Mouse (Mus musculus) bone marrow macrophage, adult 2 months (primary cell): Measurements from ENCODE around the gene D7Ertd443e. TPM values are rescaled to one million over a fixed set of nuclear protein-coding genes. Genes with fewer than 3 reads are reported as not detected.

ENCODE experiments used
- H3K27ac ChIP-seq: 2 replicates; pipeline ENCODE4 v1.5.1; 2012; ENCODE audit warnings: low read depth, low read length; ENCODE audit not compliant: insufficient read depth
- H3K4me1 ChIP-seq: 2 replicates; pipeline ENCODE4 v1.6.1; 2012; ENCODE audit warnings: low read length; ENCODE audit not compliant: control insufficient read depth, insufficient read depth
- H3K4me3 ChIP-seq: 2 replicates; pipeline ENCODE4 v1.5.1; 2012; ENCODE audit warnings: mild to moderate bottlenecking, low read length, moderate library complexity; ENCODE audit not compliant: insufficient read depth
- CTCF ChIP-seq: IDR thresholded peaks from 2 replicates; pipeline ENCODE4 v1.5.1; 2012; ENCODE audit warnings: low read depth, mild to moderate bottlenecking, low read length, moderate library complexity
- POLR2A ChIP-seq: IDR thresholded peaks from 2 replicates; pipeline ENCODE4 v1.6.1; 2012; ENCODE audit warnings: mild to moderate bottlenecking, low read depth, low read length, borderline replicate concordance
- polyA plus RNA-seq: library from polyadenylated mRNA; stranded (reverse); fragments of >200 nt; gene quantifications from 2 replicates; pipeline ENCODE4 v1.2.4, GENCODE M21; 2012; ENCODE audit not compliant: missing spikeins, insufficient read depth, insufficient read length

The D7Ertd443e gene
- polyA plus RNA-seq, 1 experiment = not detected

- no peak for TF ChIP-seq CTCF
- no peak for TF ChIP-seq POLR2A
- Histone ChIP-seq H3K4me3 (no peak overlapping the region), H3K4me1 (no peaks in the 10 kb centered on the region), H3K27ac (no peak overlapping the region)
Observed at GRCm38 (mm10) chr7:134250273-134250870, 135.1 kb downstream of the D7Ertd443e start.

GRCm38 (mm10) chr7:134248041-134248440 lies 137.4 kb downstream of the D7Ertd443e start:
- Histone ChIP-seq H3K27ac (no peak overlapping the region), H3K4me1 (no peaks in the 10 kb centered on the region), H3K4me3 (no peak overlapping the region)
- TF ChIP-seq CTCF (no peak), POLR2A (no peak)

GRCm38 (mm10) chr7:134246624-134247023 lies 138.8 kb downstream of the D7Ertd443e start:
- Histone ChIP-seq H3K27ac (no peak overlapping the region), H3K4me3 (no peak overlapping the region), H3K4me1 (no peaks in the 10 kb centered on the region)
- no peak for TF ChIP-seq CTCF
- no peak for TF ChIP-seq POLR2A

- Histone ChIP-seq H3K4me1 (no peaks in the 10 kb centered on the region), H3K27ac (no peak overlapping the region), H3K4me3 (no peak overlapping the region)
- no peak for TF ChIP-seq CTCF
- TF ChIP-seq POLR2A = no peak
Observed at GRCm38 (mm10) chr7:134242773-134243172, 142.7 kb downstream of the D7Ertd443e start.

- H3K27ac ChIP-seq = no peak overlapping the region
- TF ChIP-seq POLR2A (no peak), CTCF (no peak)
- no peaks in the 10 kb centered on the region for H3K4me1 ChIP-seq
- H3K4me3 ChIP-seq = no peak overlapping the region
Observed at GRCm38 (mm10) chr7:134241212-134241611, 144.2 kb downstream of the D7Ertd443e start.

GRCm38 (mm10) chr7:134240579-134240978 lies 144.9 kb downstream of the D7Ertd443e start:
- TF ChIP-seq CTCF (no peak), POLR2A (no peak)
- Histone ChIP-seq H3K27ac (no peak overlapping the region), H3K4me1 (no peaks in the 10 kb centered on the region), H3K4me3 (no peak overlapping the region)

GRCm38 (mm10) chr7:134238863-134239262 lies 146.6 kb downstream of the D7Ertd443e start:
- Histone ChIP-seq H3K27ac (no peak overlapping the region), H3K4me1 (no peaks in the 10 kb centered on the region), H3K4me3 (no peak overlapping the region)
- TF ChIP-seq POLR2A = no peak
- no peak for TF ChIP-seq CTCF

GRCm38 (mm10) chr7:134237356-134237755 lies 148.1 kb downstream of the D7Ertd443e start:
- no peaks in the 10 kb centered on the region for H3K4me1 ChIP-seq
- H3K4me3 ChIP-seq = no peak overlapping the region
- TF ChIP-seq POLR2A (no peak), CTCF (no peak)
- no peak overlapping the region for H3K27ac ChIP-seq

GRCm38 (mm10) chr7:134236727-134237126 lies 148.7 kb downstream of the D7Ertd443e start:
- no peak overlapping the region for H3K4me3 ChIP-seq
- no peak overlapping the region for H3K27ac ChIP-seq
- TF ChIP-seq CTCF (no peak), POLR2A (no peak)
- H3K4me1 ChIP-seq = no peaks in the 10 kb centered on the region

- TF ChIP-seq POLR2A (no peak), CTCF (no peak)
- Histone ChIP-seq H3K27ac (no peak overlapping the region), H3K4me1 (no peaks in the 10 kb centered on the region), H3K4me3 (no peak overlapping the region)
Observed at GRCm38 (mm10) chr7:134235552-134235951, 149.9 kb downstream of the D7Ertd443e start.
